Mouse (Mus musculus) midbrain, postnatal 0 days (tissue): ENCODE measurements around the gene Gzmf. TPM values are rescaled to one million over a fixed set of nuclear protein-coding genes. Genes with fewer than 3 reads are reported as not detected.
A peak's percentile ranks its signal among the peaks of the same experiment; 100 is the strongest.
"Not testable (repeated sequence)": the region's sequence is repeated elsewhere in the genome, so short reads cannot be mapped to it uniquely, and the experiment has no call there.

Experiments used
- ATAC-seq: fragments of 200-750 bp; cut with Nextera tagmentation; 2 replicates; pipeline ENCODE4 v1.8.0; 2017; ENCODE audit warnings: moderate number of reproducible peaks, mild to moderate bottlenecking, moderate TSS enrichment, moderate library complexity; ENCODE audit not compliant: low FRiP score
- DNase-seq: peaks from one replicate; pipeline ENCODE4 v3.0.0-alpha.2; 2015; ENCODE audit warnings: low spot score
- H3K27ac ChIP-seq: fragments of 300-500 bp; sonication (generic); 2 replicates; pipeline ENCODE4 v1.5.1; 2014; ENCODE audit warnings: low read depth, mild to moderate bottlenecking, low read length, mixed read lengths
- H3K27me3 ChIP-seq: fragments of 300-500 bp; sonication (generic); 2 replicates; pipeline ENCODE4 v1.6.1; 2014; ENCODE audit warnings: low read length, control low read depth, mixed read lengths; ENCODE audit not compliant: insufficient read depth
- H3K36me3 ChIP-seq: fragments of 300-500 bp; sonication (generic); 2 replicates; pipeline ENCODE4 v1.6.1; 2014; ENCODE audit warnings: low read length, control low read depth, mixed read lengths; ENCODE audit not compliant: insufficient read depth
- H3K4me1 ChIP-seq: fragments of 300-500 bp; sonication (generic); 2 replicates; pipeline ENCODE4 v1.6.1; 2014; ENCODE audit warnings: mild to moderate bottlenecking, control low read depth, antibody characterized with exemption, low read length, mixed read lengths; ENCODE audit not compliant: insufficient read depth
- H3K4me2 ChIP-seq: fragments of 300-500 bp; sonication (generic); 2 replicates; pipeline ENCODE4 v1.6.1; 2014; ENCODE audit warnings: low read depth, mild to moderate bottlenecking, low read length, mixed read lengths; ENCODE audit not compliant: poor library complexity, severe bottlenecking
- H3K4me3 ChIP-seq: fragments of 300-500 bp; sonication (generic); 2 replicates; pipeline ENCODE4 v1.5.1; 2014; ENCODE audit warnings: low read depth, mild to moderate bottlenecking, low read length, moderate library complexity
- H3K9ac ChIP-seq: fragments of 300-500 bp; sonication (generic); replicated peaks from 2 replicates; pipeline ENCODE4 v1.6.1; 2014; ENCODE audit warnings: mild to moderate bottlenecking, low read length, moderate library complexity, mixed read lengths; ENCODE audit not compliant: poor library complexity, severe bottlenecking
- H3K9me3 ChIP-seq: fragments of 300-500 bp; sonication (generic); 2 replicates; pipeline ENCODE4 v1.6.1; 2016; ENCODE audit warnings: low read length, control low read depth
- CTCF ChIP-seq: IDR thresholded peaks from 2 replicates; pipeline ENCODE4 v1.5.1; 2016; ENCODE audit warnings: antibody characterized with exemption, mild to moderate bottlenecking
- WGBS: fragments of 180-500 bp; shearing (Covaris S2); extraction: QIAGEN DNeasy Blood & Tissue Kit; methylation state at CpG from one replicate; pipeline ENCODE4 v1.1.7; 2014; 5-methylcytosine and 5-hydroxymethylcytosine counted together
- polyA plus RNA-seq: library from polyadenylated mRNA; unstranded; fragments of >200 nt; fragmentation: Nextera tagmentation; extraction: Ambion mirVana; gene quantifications from 2 replicates; pipeline ENCODE4 v1.2.1, GENCODE M21; 2015
- total RNA-seq: library from RNA; depleted of rRNA; stranded (reverse); fragments of >200 nt; gene quantifications from 2 replicates; pipeline ENCODE4 v1.2.3, GENCODE M21; 2014

Gzmf gene
- total and polyA plus RNA-seq, 2 experiments from 2014 or later = not detected

GRCm38 (mm10) chr14:56186946-56187345 is 24.3 kb downstream of the Gzmf start:
- H3K4me2 ChIP-seq = no peak overlapping the region
- no peak overlapping the region for H3K9ac ChIP-seq
- H3K36me3 ChIP-seq = no peaks in the 10 kb centered on the region
- WGBS = 62% methylated on average over 6 of the region's 6 CpGs
- no peaks in the 10 kb centered on the region for H3K4me1 ChIP-seq
- no peak for TF ChIP-seq CTCF
- H3K9me3 ChIP-seq = no peaks in the 10 kb centered on the region
- no peak overlapping the region for H3K27ac ChIP-seq
- ATAC-seq (no peak; the same call in 1 of the 2 replicates), DNase-seq (no peak)
- H3K4me3 ChIP-seq = no peak overlapping the region
- no peaks in the 10 kb centered on the region for H3K27me3 ChIP-seq

- Histone ChIP-seq H3K4me1 (no peaks in the 10 kb centered on the region), H3K27ac (no peak overlapping the region), H3K27me3 (no peaks in the 10 kb centered on the region), H3K4me2 (no peak overlapping the region), H3K9ac (no peak overlapping the region), H3K4me3 (no peak overlapping the region), H3K36me3 (no peaks in the 10 kb centered on the region), H3K9me3 (no peaks in the 10 kb centered on the region)
- no peak for DNase-seq
- no peak for ATAC-seq
- WGBS = 82% methylated on average over 5 of the region's 5 CpGs
- TF ChIP-seq CTCF = no peak
Measured at GRCm38 (mm10) chr14:56186521-56186920, 24.7 kb downstream of the Gzmf start.

- not testable (repeated sequence) for H3K4me2 ChIP-seq, DNase-seq, H3K9ac ChIP-seq, ATAC-seq, H3K36me3 ChIP-seq, H3K4me1 ChIP-seq, H3K27ac ChIP-seq, H3K27me3 ChIP-seq, H3K4me3 ChIP-seq, H3K9me3 ChIP-seq
- 29% methylated on average over 8 of the region's 8 CpGs for WGBS
- TF ChIP-seq CTCF = peak; percentile 56
Measured at GRCm38 (mm10) chr14:56177651-56178050, 33.6 kb downstream of the Gzmf start.

- no peak for DNase-seq
- Histone ChIP-seq H3K9me3 (no peaks in the 10 kb centered on the region), H3K27ac (no peak within 1 kb of the TSS), H3K4me1 (no peaks in the 10 kb centered on the region), H3K4me2 (no peak within 1 kb of the TSS), H3K36me3 (no peaks in the 10 kb centered on the region), H3K4me3 (no peak within 1 kb of the TSS), H3K27me3 (no peaks in the 10 kb centered on the region), H3K9ac (no peak within 1 kb of the TSS)
- no peak for TF ChIP-seq CTCF
- WGBS = 89% methylated on average over 5 of the region's 5 CpGs
- no peak for ATAC-seq
Measured at GRCm38 (mm10) chr14:56174499-56174898, 36.7 kb downstream of the Gzmf start, which contains the start of gene Gzmn. Gene Gzmn (minus strand): TSS chr14:56174599.

GRCm38 (mm10) chr14:56173396-56173795 is 37.8 kb downstream of the Gzmf start:
- Histone ChIP-seq H3K27ac (no peak overlapping the region), H3K4me1 (no peaks in the 10 kb centered on the region), H3K27me3 (no peaks in the 10 kb centered on the region), H3K9ac (no peak overlapping the region), H3K36me3 (no peaks in the 10 kb centered on the region), H3K4me3 (no peak overlapping the region), H3K9me3 (no peaks in the 10 kb centered on the region), H3K4me2 (no peak overlapping the region)
- no peak for TF ChIP-seq CTCF
- ATAC-seq (no peak), DNase-seq (no peak)
- 94% methylated on average over 6 of the region's 6 CpGs for WGBS

GRCm38 (mm10) chr14:56172744-56173143 is 38.5 kb downstream of the Gzmf start:
- Histone ChIP-seq H3K36me3 (no peaks in the 10 kb centered on the region), H3K9ac (no peak overlapping the region), H3K27me3 (no peaks in the 10 kb centered on the region), H3K4me3 (no peak overlapping the region), H3K9me3 (no peaks in the 10 kb centered on the region), H3K4me1 (no peaks in the 10 kb centered on the region), H3K4me2 (no peak overlapping the region), H3K27ac (no peak overlapping the region)
- WGBS = 93% methylated on average over 5 of the region's 5 CpGs
- DNase-seq = no peak
- ATAC-seq = no peak
- no peak for TF ChIP-seq CTCF
